Mouse (Mus musculus): ENCODE results near the gene Ankrd2.

Ankrd2 gene

GRCm38 (mm10) chr19:42035456-42036248, at the start of gene Ankrd2:
Gene Ankrd2, plus strand, starts transcription at chr19:42036000.
- DNase-seq (ENCODE audit: low spot score in 2 of 2): peak; percentile 47 to 83

- no peak for DNase-seq (ENCODE audit: low spot score in 2 of 2)
Measured at GRCm38 (mm10) chr19:41987206-41987605, 48.6 kb upstream of the Ankrd2 start.

DNA sequence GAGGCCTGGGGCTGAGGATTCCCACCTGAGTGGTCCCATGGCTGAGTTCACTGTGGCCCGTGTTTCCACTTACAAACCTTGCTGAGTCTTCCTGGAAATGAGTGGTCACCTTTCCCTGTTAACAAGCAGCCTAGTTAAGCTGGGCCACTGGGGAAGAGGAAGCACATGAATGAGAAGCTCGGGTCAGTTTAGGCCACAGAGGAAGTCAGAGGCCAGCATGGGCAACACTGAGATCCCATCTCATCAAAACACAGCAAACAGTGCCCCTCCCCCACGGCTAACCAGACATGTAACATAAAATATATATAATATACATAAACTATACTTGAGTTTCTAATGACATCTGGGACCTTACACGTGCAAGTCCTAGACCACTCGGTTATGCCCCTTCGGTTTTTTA, 46.0 kb upstream of the Ankrd2 start:
- no peak for DNase-seq (ENCODE audit: low spot score in 2 of 2)

- DNase-seq (ENCODE audit: low spot score in 2 of 2): no peak
Measured at GRCm38 (mm10) chr19:41991926-41992477, 43.8 kb upstream of the Ankrd2 start.

- no peak for DNase-seq (ENCODE audit: low spot score in 2 of 2)
Measured at GRCm38 (mm10) chr19:41992971-41993370, 42.8 kb upstream of the Ankrd2 start.

DNA sequence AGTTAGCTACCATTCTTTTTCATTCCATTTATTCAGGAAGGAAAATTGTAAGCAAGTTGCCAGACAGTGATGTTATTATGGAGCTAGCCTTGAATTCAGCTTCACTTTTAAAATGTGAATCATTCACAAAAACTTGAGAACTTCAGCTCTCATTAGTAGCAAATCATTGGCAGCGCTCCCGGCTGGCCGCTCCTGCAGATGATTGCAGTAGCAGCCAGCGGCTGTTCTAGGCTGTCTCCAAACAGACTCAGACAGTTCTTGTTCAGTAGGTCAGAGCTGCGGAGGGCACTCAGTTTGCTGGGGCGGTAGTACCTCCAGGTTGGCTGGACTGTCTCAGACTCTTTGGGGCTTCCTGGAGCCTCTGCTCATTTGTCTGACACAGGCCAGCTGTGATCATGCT, 42.3 kb upstream of the Ankrd2 start:
- peak in 1 of 2 experiments; percentile 32 for DNase-seq (ENCODE audit: low spot score in 2 of 2)

- DNase-seq (ENCODE audit: low spot score in 2 of 2): no peak
Measured at GRCm38 (mm10) chr19:41994023-41994422, 41.8 kb upstream of the Ankrd2 start.

DNA sequence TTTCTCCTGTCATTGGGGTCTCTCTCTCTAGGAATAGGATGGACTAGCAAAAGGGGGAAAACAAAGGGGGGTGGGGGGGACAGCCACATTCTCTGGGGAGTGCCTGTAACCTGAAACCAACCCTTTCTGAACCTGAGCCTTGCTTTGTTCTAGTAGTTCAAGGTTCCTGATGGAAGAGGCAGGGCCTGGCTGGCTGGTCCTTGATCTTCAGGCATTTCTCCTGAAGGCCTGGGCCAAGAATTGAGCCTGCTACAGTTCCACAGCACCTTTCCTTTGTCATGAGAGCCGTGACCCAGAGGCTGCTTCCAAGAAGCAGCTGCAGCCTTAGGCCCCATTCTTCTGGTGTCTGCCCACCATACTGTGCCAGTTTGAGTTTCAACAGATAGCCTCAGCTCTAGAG, 40.3 kb upstream of the Ankrd2 start:
- DNase-seq (ENCODE audit: low spot score in 2 of 2): no peak

DNA sequence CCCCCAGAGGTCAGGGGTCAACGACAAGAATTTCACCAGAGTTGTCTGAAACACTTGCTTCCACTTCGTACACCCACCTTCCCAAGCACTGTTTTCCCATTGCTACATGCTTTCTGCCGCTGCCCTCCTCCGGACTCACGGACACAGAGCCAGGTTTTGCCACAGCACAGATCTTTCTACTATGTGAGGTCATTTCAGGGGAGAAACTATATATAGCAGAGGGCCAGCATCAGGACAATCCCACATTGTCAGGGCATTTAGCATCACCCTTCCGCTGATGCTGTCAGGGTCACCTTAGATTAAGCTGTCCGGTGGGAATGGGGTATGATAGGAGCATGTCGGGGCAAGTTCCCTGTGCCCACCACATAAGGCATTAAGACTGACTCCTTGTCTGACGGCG, 38.7 kb upstream of the Ankrd2 start:
- DNase-seq (ENCODE audit: low spot score in 2 of 2): no peak

DNA sequence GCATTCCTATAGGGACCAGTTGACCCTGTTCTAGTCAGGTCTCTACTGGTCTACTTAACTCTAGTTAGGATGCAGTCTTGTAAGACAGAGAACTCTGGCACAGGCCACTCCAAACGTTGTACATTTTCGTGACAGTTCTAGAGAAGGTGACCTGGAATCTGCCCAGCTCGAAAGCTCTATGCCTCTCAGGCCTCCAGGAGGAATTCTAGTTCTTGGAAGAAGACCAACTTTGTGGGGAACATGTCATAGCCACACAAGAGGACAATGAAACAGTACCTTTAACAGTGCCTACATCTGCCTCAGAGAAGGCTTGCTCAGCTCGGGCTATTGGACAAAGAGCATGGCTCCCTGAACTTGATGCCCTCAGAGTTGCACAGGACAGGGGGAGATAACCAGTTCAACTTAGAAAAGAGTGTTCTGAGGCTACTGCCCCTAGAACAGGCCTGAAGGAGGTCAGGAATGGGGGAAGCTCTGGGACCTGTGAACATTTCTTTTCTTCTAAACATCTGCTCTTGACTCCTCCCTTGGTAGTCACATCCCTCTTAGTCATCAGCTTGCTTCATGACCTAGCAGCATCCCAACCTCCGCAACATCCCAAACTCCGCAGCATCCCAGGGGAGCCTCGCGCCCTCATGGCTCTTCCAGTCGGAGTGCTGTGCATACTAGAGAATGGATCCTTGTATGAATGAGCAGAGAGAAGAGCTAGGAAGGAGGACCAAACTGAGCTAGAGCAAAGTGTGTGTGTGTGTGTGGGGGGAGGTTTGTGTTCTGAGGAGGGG, 36.8 kb upstream of the Ankrd2 start:
- DNase-seq (ENCODE audit: low spot score in 2 of 2): no peak

DNA sequence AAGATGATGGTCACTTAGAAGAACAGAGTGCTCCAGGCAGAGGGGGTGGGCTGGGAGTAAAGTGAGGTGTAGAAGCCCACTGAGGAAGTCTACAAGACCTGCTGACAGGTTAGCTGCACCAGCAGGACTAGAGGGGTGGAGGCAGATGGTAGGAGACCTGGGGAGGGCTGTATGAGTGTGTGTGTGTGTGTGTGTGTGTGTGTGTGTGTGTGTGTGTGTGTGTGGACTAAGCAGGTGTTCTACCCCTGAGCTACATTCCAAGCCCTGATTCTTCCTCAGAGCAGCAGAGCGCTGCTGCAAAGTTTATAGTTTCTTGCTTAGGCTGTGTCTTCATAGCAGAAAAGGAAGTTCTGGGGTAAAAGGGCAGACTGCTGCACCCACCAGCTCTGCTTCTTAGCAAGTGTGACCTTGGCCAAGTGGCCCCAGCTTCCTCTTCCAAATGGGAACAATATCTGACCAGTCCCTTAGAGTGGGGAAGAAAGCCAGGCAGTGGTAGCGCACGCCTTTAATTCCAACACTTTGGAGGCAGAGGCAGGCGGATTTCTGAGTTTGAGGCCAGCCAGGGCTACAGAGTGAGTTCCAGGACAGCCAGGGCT, 36.0 kb upstream of the Ankrd2 start:
- no peak for DNase-seq (ENCODE audit: low spot score in 2 of 2)

- no peak for DNase-seq (ENCODE audit: low spot score in 2 of 2)
Measured at GRCm38 (mm10) chr19:42000446-42000958, 35.3 kb upstream of the Ankrd2 start.

GRCm38 (mm10) chr19:42001253-42001980, 34.4 kb upstream of the Ankrd2 start:
- DNase-seq (ENCODE audit: low spot score in 2 of 2): no peak

DNA sequence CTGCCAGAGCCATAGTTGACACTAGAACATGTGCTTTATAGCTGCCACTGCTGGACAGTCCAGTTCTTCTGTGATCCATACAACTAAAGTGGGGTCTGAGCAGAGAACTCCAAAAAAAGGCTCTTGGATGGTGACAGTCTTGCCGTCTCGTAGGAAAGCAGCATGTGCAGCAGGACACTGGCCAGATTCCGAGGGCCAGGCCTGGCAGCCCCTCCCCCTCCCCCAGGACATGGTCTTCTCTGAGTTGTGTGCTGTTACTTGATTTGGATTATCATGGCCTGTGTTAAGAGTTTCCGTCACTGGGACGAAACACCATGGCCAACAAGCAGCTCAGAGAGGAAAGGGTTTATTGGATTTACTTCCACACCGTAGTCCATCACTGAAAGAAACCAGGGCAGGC, 31.5 kb upstream of the Ankrd2 start:
- no peak for DNase-seq (ENCODE audit: low spot score in 2 of 2)

- DNase-seq (ENCODE audit: low spot score in 2 of 2): peak in 1 of 2 experiments; percentile 28
Measured at GRCm38 (mm10) chr19:42005616-42006015, 30.2 kb upstream of the Ankrd2 start.

- no peak for DNase-seq (ENCODE audit: low spot score in 2 of 2)
Measured at GRCm38 (mm10) chr19:42006568-42006967, 29.2 kb upstream of the Ankrd2 start.

DNA sequence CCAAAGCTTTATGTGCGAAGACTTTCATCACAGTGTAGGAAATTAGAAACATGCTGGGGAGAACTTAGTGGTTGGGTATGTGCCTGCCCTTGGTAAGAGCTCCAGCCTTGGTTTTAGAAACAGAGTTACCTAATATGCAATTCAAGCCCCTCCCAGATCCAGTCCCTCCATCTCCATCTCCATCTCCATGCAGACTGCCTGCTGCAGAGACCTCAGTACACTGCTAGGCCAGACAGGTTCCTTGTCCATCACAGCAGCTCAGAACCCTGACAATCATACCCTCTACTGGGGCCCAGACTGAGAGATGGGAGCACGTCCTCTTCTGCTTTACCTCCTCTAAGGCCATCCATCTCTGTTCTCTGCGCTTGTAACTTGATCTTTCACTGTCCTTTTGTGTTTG, 27.2 kb upstream of the Ankrd2 start:
- no peak for DNase-seq (ENCODE audit: low spot score in 2 of 2)

DNA sequence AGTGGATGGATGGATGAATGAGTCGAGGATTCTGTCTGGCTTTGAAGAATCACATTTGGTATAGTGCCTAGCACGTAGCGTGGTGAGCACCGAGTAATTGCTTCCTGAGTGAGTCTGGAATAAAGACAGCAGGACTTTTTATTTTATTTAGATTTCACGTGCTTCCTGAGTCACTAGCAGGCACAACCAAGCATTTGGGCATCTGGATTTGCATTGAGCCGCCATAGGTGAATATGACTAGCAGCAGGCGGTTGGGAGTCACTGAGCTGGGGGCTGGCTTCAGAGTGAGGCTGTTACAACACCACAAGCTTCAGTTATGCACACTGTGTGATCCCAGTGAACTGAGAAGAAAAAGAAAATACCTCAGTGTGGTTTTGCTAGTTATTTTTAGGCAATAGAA, 26.7 kb upstream of the Ankrd2 start:
- no peak for DNase-seq (ENCODE audit: low spot score in 2 of 2)

DNA sequence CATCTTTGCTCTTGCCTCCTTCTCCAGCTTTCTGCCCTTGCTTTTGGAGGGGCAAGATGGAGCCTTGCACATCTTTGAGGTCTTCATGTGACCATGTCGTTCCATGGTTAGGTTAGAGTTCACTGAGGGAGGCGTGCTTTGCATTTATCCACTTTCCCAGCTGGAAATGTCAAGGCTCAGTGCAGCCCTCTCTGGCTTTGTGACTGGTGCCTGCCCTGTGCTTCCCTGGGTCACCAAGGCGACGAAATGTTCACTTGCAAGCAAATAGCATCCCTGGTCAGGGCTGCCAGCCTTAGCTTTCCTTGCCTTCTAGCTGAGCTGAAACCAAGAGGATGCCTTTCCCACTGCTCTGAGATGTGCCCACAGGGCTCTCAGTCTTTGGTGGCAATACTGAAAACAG, 25.4 kb upstream of the Ankrd2 start:
- DNase-seq (ENCODE audit: low spot score in 2 of 2): no peak

DNA sequence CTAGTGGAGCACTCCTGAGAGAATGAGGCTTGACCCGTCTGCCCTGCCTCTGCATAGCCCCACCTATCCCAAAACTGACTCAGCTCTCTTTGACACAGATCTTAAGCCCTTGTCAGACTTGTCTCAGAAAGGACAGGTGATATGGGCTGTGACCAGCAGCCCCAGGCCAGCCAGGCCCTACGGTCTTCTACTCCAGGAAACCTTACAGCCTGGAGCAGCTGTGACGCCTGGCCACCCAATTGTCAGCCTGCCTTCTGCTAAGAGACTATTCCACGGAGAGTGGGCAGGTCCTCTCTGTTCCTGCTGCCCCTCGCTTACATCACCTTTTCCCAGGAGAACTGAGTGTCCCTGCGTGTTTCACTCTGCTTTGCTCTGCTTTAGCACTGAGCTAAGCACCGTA, 24.7 kb upstream of the Ankrd2 start:
- DNase-seq (ENCODE audit: low spot score in 2 of 2): no peak

GRCm38 (mm10) chr19:42014231-42014825, 21.5 kb upstream of the Ankrd2 start:
- no peak for DNase-seq (ENCODE audit: low spot score in 2 of 2)

Measured in spleen, postnatal 10 days (tissue).